In genomic region chr13:49345476-49345875, GRCm38 (mm10) we compare ENCODE assay signal across 7 mouse cellular contexts. TPM values are rescaled to one million over a fixed set of nuclear protein-coding genes. Genes with fewer than 3 reads are reported as not detected.
DNase-seq lines count a peak whose midpoint lies in the region; ATAC-seq lines count a peak whose summit lies in the region.

No protein-coding gene starts in this region.

- 72% methylated on average over 2 of the region's 2 CpGs for WGBS in neural tube, embryonic 13.5 days
- 70% methylated on average over 2 of the region's 2 CpGs for WGBS in neural tube, embryonic 15.5 days
- 53% methylated on average over 2 of the region's 2 CpGs for WGBS in embryonic facial prominence, embryonic 14.5 days

- no peak overlapping the region for H3K4me3 ChIP-seq in neural tube, embryonic 13.5 days
- H3K4me3 ChIP-seq in neural tube, embryonic 15.5 days (replicated peaks): no peak overlapping the region
- H3K4me3 ChIP-seq in embryonic facial prominence, embryonic 14.5 days (ENCODE audit: low read depth, low read length): no peak overlapping the region

- H3K4me2 ChIP-seq in neural tube, embryonic 13.5 days: peak overlapping the region; percentile 85
- H3K4me2 ChIP-seq in neural tube, embryonic 15.5 days: no peak overlapping the region
- H3K4me2 ChIP-seq in embryonic facial prominence, embryonic 14.5 days (ENCODE audit: low read depth, low read length): no peak overlapping the region

- H3K9me3 ChIP-seq in neural tube, embryonic 13.5 days: no peaks in the 10 kb centered on the region
- H3K9me3 ChIP-seq in neural tube, embryonic 15.5 days (replicated peaks): no peaks in the 10 kb centered on the region
- no peaks in the 10 kb centered on the region for H3K9me3 ChIP-seq in embryonic facial prominence, embryonic 14.5 days (ENCODE audit: control insufficient read depth, low read length)

- peaks cover 75% of the 10 kb centered on the region for H3K4me1 ChIP-seq in neural tube, embryonic 13.5 days (replicated peaks)
- peaks cover 51% of the 10 kb centered on the region for H3K4me1 ChIP-seq in neural tube, embryonic 15.5 days
- H3K4me1 ChIP-seq in embryonic facial prominence, embryonic 14.5 days (ENCODE audit: control insufficient read depth, insufficient read depth, low read length): peaks cover 19% of the 10 kb centered on the region

- peak; percentile 74 for DNase-seq in embryonic facial prominence, embryonic 14.5 days (ENCODE audit: low spot score)
- DNase-seq in heart, postnatal 36 days: peak; percentile 64 to 76
- peak; percentile 51 to 82 for DNase-seq in lung, postnatal 4 days
- no peak for DNase-seq in right cerebral cortex, postnatal 36 days (ENCODE audit: low spot score in 2 of 2)
- DNase-seq in frontal cortex, postnatal 36 days (ENCODE audit: low spot score in 2 of 2): no peak

- H3K36me3 ChIP-seq in neural tube, embryonic 13.5 days: no peaks in the 10 kb centered on the region
- H3K36me3 ChIP-seq in neural tube, embryonic 15.5 days: no peaks in the 10 kb centered on the region
- H3K36me3 ChIP-seq in embryonic facial prominence, embryonic 14.5 days (ENCODE audit: control insufficient read depth, insufficient read depth, low read length): no peaks in the 10 kb centered on the region

- intact Hi-C loops in heart, postnatal 36 days (cut with DNase I): loop anchor here (2.0 kb wide), 1 partner anchor 23 kb away; no protein-coding TSS in a partner anchor

- H3K9ac ChIP-seq in neural tube, embryonic 13.5 days: peak overlapping the region; percentile 93; the same call in 1 of the 2 replicates
- H3K9ac ChIP-seq in neural tube, embryonic 15.5 days (replicated peaks): no peak overlapping the region
- H3K9ac ChIP-seq in embryonic facial prominence, embryonic 14.5 days (ENCODE audit: low read depth, low read length): no peak overlapping the region

- H3K27me3 ChIP-seq in neural tube, embryonic 13.5 days: no peaks in the 10 kb centered on the region
- no peaks in the 10 kb centered on the region for H3K27me3 ChIP-seq in neural tube, embryonic 15.5 days (replicated peaks)
- H3K27me3 ChIP-seq in embryonic facial prominence, embryonic 14.5 days (replicated peaks; ENCODE audit: control insufficient read depth, insufficient read depth, low read length): no peaks in the 10 kb centered on the region

- peak overlapping the region; percentile 24; the same call in 1 of the 2 replicates for H3K27ac ChIP-seq in neural tube, embryonic 13.5 days (replicated peaks)
- no peak overlapping the region for H3K27ac ChIP-seq in neural tube, embryonic 15.5 days (replicated peaks)
- H3K27ac ChIP-seq in embryonic facial prominence, embryonic 14.5 days (replicated peaks; ENCODE audit: low read depth, low read length): no peak overlapping the region

- no peak for ATAC-seq in neural tube, embryonic 13.5 days (ENCODE audit: low read depth)
- no peak for ATAC-seq in neural tube, embryonic 15.5 days (ENCODE audit: low FRiP score)
- ATAC-seq in embryonic facial prominence, embryonic 14.5 days (ENCODE audit: low read depth): no peak

RNA-seq across cellular contexts. Expression of gene Bicd2, which starts 4.1 kb away (rescaled TPM):
- 35.4 and 35.9 TPM in 2 replicates for polyA plus RNA-seq in neural tube, embryonic 13.5 days (2015; fragmentation: Nextera tagmentation; extraction: Ambion mirVana)
- polyA plus RNA-seq in neural tube, embryonic 15.5 days (2015; fragmentation: Nextera tagmentation; extraction: Ambion mirVana): 28.3 and 30.3 TPM in 2 replicates
- 35.9 and 37.1 TPM in 2 replicates for polyA plus RNA-seq in embryonic facial prominence, embryonic 14.5 days (2014; fragmentation: Nextera tagmentation; extraction: Ambion mirVana)
- total RNA-seq in heart, postnatal 36 days (2021): 10 to 100 TPM; 73.4 to 79.7 TPM

RNA-seq across cellular contexts. Expression of gene Fgd3, which starts 25.4 kb away (rescaled TPM):
- 3.1 and 3.8 TPM in 2 replicates for polyA plus RNA-seq in neural tube, embryonic 13.5 days (2015; fragmentation: Nextera tagmentation; extraction: Ambion mirVana)
- polyA plus RNA-seq in neural tube, embryonic 15.5 days (2015; fragmentation: Nextera tagmentation; extraction: Ambion mirVana): 2.1 and 2.2 TPM in 2 replicates
- polyA plus RNA-seq in embryonic facial prominence, embryonic 14.5 days (2014; fragmentation: Nextera tagmentation; extraction: Ambion mirVana): 0.51 and 0.58 TPM in 2 replicates
- total RNA-seq in heart, postnatal 36 days (2021): 1 to 10 TPM in 1 of 2 experiments, under 1 TPM in 1; 0.64 to 1.2 TPM

Comparison
In these comparisons a context has a peak if more than half of its experiments do, and no peak if none do; other contexts are left out.
1. DNase-seq: peak in embryonic facial prominence, embryonic 14.5 days (single experiment), heart, postnatal 36 days (2 of 2) and lung, postnatal 4 days (2 of 2); none in right cerebral cortex, postnatal 36 days (0 of 2) and frontal cortex, postnatal 36 days (0 of 2).